Mouse (Mus musculus) limb, embryonic 14.5 days (tissue): Measurements from ENCODE around the gene Gm20826. TPM values are rescaled to one million over a fixed set of nuclear protein-coding genes. Genes with fewer than 3 reads are reported as not detected.
"Not testable (repeated sequence)": the region's sequence is repeated elsewhere in the genome, so short reads cannot be mapped to it uniquely, and the experiment has no call there.

Source experiments
- ATAC-seq: fragments of 200-750 bp; cut with Nextera tagmentation; 2 replicates; pipeline ENCODE4 v1.8.0; 2017; ENCODE audit warnings: low read depth, moderate number of reproducible peaks, moderate TSS enrichment; ENCODE audit not compliant: low FRiP score
- DNase-seq: peaks from one replicate; pipeline ENCODE4 v3.0.0-alpha.2; 2015; ENCODE audit warnings: low spot score
- H3K27ac ChIP-seq: fragments of 300-500 bp; sonication (generic); replicated peaks from 2 replicates; pipeline ENCODE4 v1.5.1; 2014; ENCODE audit warnings: low read depth, mild to moderate bottlenecking, low read length, moderate library complexity, mixed read lengths
- H3K27me3 ChIP-seq: fragments of 300-500 bp; sonication (generic); 2 replicates; pipeline ENCODE4 v1.6.1; 2014; ENCODE audit warnings: low read length, mixed read lengths; ENCODE audit not compliant: control insufficient read depth, insufficient read depth
- H3K36me3 ChIP-seq: fragments of 300-500 bp; sonication (generic); 2 replicates; pipeline ENCODE4 v1.6.1; 2014; ENCODE audit warnings: mild to moderate bottlenecking, low read length, moderate library complexity, mixed read lengths; ENCODE audit not compliant: control insufficient read depth, insufficient read depth
- H3K4me1 ChIP-seq: fragments of 300-500 bp; sonication (generic); 2 replicates; pipeline ENCODE4 v1.6.1; 2014; ENCODE audit warnings: antibody characterized with exemption, low read length, mixed read lengths; ENCODE audit not compliant: control insufficient read depth, insufficient read depth
- H3K4me2 ChIP-seq: fragments of 300-500 bp; sonication (generic); replicated peaks from 2 replicates; pipeline ENCODE4 v1.6.1; 2014; ENCODE audit warnings: low read depth, mild to moderate bottlenecking, low read length, moderate library complexity; ENCODE audit not compliant: severe bottlenecking
- H3K4me3 ChIP-seq: fragments of 300-500 bp; sonication (generic); replicated peaks from 2 replicates; pipeline ENCODE4 v1.5.1; 2014; ENCODE audit warnings: low read length
- H3K9ac ChIP-seq: fragments of 300-500 bp; sonication (generic); 2 replicates; pipeline ENCODE4 v1.6.1; 2014; ENCODE audit warnings: mild to moderate bottlenecking, low read depth, low read length, moderate library complexity; ENCODE audit not compliant: severe bottlenecking
- H3K9me3 ChIP-seq: fragments of 300-500 bp; sonication (generic); 2 replicates; pipeline ENCODE4 v1.6.1; 2016; ENCODE audit warnings: low read length; ENCODE audit not compliant: control insufficient read depth
- WGBS: fragments of 180-500 bp; shearing (Covaris S2); extraction: QIAGEN DNeasy Blood & Tissue Kit; methylation state at CpG from one replicate; pipeline ENCODE4 v1.1.7; 2014; 5-methylcytosine and 5-hydroxymethylcytosine counted together
- polyA plus RNA-seq, 2 experiments: library from polyadenylated mRNA; depleted of rRNA in 1 of 2; stranded (reverse) in 1 of 2; unstranded in 1 of 2; fragments of >200 nt; fragmentation: Nextera tagmentation in 1 of 2; extraction: Ambion mirVana in 1 of 2; gene quantifications; 2 replicates each; pipeline versions ENCODE4 v1.2.1 to v1.2.3; 2012 to 2014

Gene Gm20826
- polyA plus RNA-seq (2012; rRNA removed) (0.01 TPM in 1 of 2 replicates, not detected in the other), polyA plus RNA-seq (2014; fragmentation: Nextera tagmentation; extraction: Ambion mirVana) (not detected in 2 replicates)

GRCm38 (mm10) chrY:7638389-7638788, at the start of gene Gm20826:
Gm20826 (minus strand) TSS chrY:7638489.
- H3K4me2 ChIP-seq, H3K36me3 ChIP-seq, H3K27me3 ChIP-seq, ATAC-seq, H3K4me3 ChIP-seq, H3K27ac ChIP-seq, H3K9ac ChIP-seq, H3K4me1 ChIP-seq, H3K9me3 ChIP-seq, DNase-seq: not testable (repeated sequence)
- WGBS, result no CpG with 5 or more reads among the region's 3 CpGs

Other genes with a start within 250 kb of the Gm20826 start
- gene Gm21788, start 233.5 kb downstream of the Gm20826 start, polyA plus RNA-seq (2012; rRNA removed), result not detected in 2 replicates
- not detected in 2 replicates for gene Gm21788, start 233.5 kb downstream of the Gm20826 start, polyA plus RNA-seq (2014; fragmentation: Nextera tagmentation; extraction: Ambion mirVana)
- not detected in 2 replicates for gene Gm28576, start 84.5 kb upstream of the Gm20826 start, polyA plus RNA-seq (2012; rRNA removed)
- not detected in 2 replicates for gene Gm28576, start 84.5 kb upstream of the Gm20826 start, polyA plus RNA-seq (2014; fragmentation: Nextera tagmentation; extraction: Ambion mirVana)